Mouse (Mus musculus) right cerebral cortex, adult 18-20 months (tissue): ENCODE results near the gene Smyd1.

Experiments used
- DNase-seq: peaks from one replicate; pipeline ENCODE4 v3.0.0; 2022; ENCODE audit warnings: mixed read lengths

Smyd1 gene

DNA sequence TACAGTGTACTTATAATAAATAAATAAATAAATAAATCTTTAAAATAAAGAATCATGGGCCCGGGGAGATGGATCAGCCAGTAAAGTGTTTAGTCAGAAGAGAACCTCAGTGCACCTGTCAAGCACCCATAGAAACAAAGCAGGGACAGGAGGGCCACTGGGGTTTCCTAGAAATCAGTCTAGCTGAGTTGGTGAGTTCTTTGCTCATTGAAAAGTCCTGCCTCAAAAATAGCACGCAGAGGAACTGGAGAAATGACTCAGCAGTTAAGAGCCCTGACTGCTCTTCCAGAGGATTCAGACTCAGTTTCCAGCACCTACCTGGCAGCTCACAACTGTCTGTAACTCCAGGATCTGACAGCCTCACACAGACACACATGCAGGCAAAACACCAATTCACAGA, 63.5 kb downstream of the Smyd1 start:
- no peak for DNase-seq

- no peak for DNase-seq
These were observed 64.7 kb downstream of the Smyd1 start for GRCm38 (mm10) chr6:71257375-71257774.

DNA sequence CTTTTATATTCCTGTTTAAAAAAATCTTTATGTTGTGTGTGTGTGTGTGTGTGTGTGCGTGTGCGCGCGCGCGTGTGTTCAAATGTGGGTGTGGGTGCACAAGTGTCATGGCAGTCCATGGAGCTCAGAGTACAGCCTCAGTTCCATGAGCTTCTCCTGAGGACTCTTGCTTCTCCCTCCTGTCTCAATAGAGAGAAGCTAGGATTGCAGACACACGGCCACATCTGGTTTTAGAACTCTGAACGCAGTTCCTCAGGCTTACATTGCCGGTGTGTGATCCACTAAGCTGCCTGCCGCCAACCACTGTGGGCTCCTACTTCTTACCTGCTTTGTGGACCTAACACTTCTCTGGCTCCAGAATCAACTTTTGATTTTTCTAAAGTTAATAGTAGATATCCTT, 65.9 kb downstream of the Smyd1 start:
- DNase-seq = no peak

GRCm38 (mm10) chr6:71254456-71254855, 67.6 kb downstream of the Smyd1 start:
- no peak for DNase-seq

DNA sequence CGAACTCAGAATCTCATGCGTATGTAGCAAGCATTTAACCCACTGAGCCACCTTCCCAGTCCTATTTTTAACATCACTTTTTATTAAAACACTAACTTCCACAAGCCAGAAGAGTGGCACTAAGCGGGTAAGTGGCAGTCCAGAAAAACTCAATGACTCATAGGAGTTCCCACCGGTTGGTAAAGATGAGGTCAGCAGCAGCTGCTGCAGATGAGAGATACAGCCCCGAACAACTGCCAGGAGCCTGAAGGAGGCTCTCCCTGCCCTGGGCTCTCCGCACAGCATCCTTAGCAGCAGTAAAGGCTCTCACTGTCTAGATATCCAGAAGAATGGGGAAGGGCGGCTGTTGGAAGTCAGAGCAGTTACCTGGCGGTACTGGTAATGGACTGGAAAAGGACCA, 71.1 kb downstream of the Smyd1 start:
- no peak for DNase-seq

DNA sequence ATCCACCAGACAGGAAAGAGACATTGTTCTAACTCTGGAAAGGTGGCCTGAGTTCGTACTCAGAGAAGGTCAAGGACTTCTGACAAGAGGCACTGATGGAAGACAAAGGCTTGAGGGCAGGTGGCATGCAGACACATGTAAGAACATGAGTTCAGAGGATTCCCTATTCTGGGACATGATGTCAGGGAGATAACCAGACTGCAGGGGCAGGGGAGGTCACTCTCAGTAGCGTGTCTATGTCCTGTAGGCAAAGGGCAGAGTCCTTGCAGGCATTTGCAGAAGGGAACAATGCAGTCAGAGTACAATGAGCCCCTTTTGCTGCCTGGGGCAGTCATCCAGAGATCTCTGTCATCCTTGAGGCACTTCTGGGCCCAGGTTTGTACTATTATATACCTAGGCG, 72.4 kb downstream of the Smyd1 start:
- DNase-seq = no peak

DNA sequence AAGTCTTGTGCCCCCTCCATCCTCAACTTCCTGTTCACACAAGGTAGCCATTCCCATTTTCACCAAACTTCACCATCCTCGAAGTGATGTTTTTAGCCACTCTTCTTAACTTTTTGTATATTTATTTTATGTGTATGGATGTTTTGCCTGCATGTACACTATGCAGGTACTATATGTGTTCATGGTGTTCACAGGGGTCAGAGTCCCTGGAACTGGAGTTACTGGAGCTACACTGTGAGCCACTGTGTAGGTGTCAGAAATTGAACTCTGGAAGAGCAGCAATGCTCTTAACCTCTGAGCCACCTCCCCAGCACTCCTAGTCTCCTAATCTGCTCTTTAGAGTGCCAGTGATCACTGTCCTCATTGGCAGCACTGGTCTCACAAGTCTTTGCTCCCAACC, 73.6 kb downstream of the Smyd1 start:
- DNase-seq = no peak

DNA sequence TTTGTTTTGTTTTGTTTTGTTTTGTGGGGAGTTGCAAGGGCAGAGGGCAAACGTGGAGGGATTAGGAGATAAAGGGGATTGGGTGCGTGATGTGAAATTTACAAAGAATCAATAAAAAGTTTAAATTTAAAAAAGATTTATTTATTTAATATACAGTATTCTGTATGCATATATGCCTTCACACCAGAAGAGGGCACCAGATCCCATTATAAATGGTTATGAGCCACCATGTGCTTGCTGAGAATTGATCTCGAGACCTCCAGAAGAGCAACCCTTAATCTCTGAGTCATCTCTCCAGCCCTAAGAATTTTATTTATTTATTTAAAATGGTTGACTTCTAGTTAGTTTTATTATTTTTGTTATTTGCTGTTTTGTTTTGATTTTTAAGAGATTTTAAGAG, 78.8 kb downstream of the Smyd1 start:
- DNase-seq = no peak

DNA sequence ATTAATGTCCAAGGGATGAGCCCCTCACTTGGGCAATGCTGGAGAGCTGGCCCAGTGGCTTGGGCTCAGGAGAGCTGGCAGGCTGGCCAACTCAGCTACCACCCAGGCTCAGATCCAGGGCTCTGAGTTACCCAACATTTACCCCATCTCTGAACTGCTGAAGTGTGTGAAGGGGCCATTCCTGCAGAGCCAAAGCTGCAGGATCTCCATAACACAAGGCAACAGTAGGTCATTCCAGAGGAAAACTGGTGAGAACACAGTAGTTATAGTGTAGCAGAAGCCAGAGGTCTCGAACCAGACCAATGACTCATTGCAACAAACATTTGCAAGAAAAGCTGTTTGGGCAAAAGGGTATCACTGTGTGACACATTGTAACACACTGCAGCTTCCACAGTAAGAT, 79.2 kb downstream of the Smyd1 start:
- no peak for DNase-seq

DNA sequence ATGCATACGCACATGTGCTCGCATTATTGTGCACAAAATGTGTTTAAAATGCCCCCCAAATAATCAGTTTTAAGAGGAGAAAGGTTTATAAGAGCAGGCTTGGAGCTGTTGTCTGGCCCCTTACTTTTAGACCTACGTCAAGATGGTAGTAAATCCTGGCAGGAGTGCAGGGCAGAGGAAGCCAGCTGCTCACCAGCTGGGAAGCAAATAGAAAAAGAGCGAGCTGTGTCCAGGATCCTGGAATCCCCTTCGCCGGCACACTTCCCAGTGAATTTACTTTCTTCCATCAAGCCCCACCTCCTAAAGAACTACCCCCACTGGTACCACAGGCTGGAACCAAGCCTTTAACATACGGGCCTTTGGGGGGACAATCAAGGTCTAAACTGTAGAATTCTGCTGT, 81.2 kb downstream of the Smyd1 start:
- DNase-seq = no peak

GRCm38 (mm10) chr6:71239069-71239750, 82.8 kb downstream of the Smyd1 start:
- no peak for DNase-seq

GRCm38 (mm10) chr6:71237031-71237431, 85.0 kb downstream of the Smyd1 start:
- DNase-seq = no peak

- DNase-seq = no peak
These were observed 85.5 kb downstream of the Smyd1 start for GRCm38 (mm10) chr6:71236506-71236905.

- no peak for DNase-seq
These were observed 86.1 kb downstream of the Smyd1 start for GRCm38 (mm10) chr6:71235944-71236343.

DNA sequence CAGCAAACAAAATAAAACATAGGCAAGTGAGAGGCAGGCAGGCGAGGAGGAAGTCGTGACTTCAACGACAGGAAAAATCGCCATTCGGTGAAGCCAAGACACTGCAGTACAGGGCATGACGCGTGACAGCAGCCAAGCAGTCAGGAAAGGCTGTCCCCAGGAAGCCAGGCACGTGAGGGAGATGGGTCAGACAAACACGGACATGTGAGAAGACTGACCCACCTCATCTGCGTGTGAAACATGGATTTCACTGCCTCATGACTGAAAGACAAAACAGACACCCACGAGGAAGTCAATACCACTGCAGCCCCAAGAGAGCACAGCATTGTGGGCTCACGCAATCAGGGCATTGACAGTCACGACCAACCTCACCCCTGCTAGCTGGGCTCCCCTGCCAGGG, 86.9 kb downstream of the Smyd1 start:
- DNase-seq = no peak

- DNase-seq = no peak
These were observed 94.8 kb downstream of the Smyd1 start for GRCm38 (mm10) chr6:71227157-71227770.

- no peak for DNase-seq
These were observed 95.5 kb downstream of the Smyd1 start for GRCm38 (mm10) chr6:71226544-71226943.

GRCm38 (mm10) chr6:71224184-71224943, 97.7 kb downstream of the Smyd1 start:
- DNase-seq = no peak

- no peak for DNase-seq
These were observed 100.5 kb downstream of the Smyd1 start for GRCm38 (mm10) chr6:71221501-71221900.

DNA sequence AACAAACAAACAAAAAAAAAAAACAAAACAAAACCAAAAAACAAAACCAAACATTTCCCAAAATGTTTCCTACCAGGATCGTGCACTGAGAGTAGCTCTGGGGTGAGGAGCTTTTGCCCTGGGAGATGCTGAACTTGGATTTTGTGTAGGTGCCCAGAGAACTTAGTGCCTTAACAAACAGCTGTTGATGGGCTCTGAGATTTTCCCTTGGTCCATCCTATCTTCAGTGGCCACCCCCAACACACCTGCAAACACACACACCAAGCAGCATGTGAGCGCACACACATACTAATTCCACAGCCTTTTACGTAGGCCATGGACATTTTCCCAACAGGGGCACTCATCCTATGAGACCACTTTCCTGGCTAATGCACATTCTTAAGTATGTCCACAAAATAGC, 109.6 kb downstream of the Smyd1 start:
- DNase-seq = no peak

DNA sequence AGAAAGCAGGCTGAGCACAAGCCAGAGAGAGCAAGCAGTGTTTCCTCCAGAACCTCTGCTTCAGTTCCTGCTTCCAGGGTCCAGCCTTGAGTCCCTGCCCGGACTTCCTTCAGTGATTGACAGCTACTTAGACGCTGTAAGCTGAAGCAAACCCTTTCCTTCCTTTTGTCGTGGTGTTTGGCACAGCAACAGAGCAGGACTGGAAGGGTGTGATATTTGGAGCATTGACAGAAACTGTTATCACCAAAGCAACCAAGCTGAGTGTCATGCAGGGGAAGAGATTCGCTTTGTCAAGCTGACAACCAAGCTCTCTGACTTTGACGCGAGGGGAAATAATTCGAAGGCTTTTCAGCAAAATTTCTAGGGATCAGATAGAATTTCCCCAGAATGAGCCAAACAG, 110.1 kb downstream of the Smyd1 start:
- no peak for DNase-seq

GRCm38 (mm10) chr6:71208691-71209090, 113.3 kb downstream of the Smyd1 start:
- no peak for DNase-seq

DNA sequence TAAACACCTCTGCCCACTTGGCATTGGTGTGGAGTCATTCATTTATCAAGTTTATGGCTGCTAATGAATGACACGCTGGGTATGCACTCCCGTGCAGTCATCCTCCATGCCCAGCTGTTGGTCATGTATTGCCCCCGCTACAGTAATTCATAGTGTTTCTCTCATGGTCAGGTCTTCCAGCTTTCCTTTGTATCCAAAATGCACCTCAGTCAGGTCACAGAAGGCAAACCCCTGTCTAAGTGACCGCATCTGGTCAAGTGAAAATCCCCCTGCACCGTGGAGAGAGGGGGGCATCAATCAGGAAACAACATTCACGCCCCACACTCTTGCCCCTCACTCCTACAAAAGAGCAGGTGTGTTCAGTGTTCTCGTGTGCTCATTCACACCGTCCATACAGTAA, 117.9 kb downstream of the Smyd1 start:
- DNase-seq = no peak

DNA sequence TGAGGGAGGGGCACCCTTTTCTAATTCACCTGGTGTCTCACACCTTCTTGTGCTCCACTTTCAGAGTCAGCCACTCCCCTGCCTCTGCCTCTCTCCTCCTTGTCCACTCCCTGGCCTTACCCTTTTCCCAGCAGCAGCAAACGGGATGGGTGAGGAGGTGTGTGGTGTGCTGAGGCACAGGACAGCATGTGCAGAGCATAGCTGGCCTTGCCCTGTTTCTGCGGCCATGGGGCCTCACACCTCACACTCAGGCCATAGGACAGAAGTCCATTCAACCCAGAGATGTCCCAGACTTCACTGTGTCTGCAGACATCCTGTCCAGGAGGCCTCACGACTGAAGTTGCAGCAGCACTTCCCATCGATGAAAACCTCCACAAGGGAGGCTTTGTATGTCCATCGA, 118.4 kb downstream of the Smyd1 start:
- DNase-seq = no peak
